Mouse (Mus musculus) natural killer cell, adult 2 months (primary cell): ENCODE data around the gene Kcnab1.

ENCODE experiments used
- DNase-seq, 2 experiments: peaks; one replicate each; pipeline ENCODE4 v3.0.0; 2022; ENCODE audit warnings: low spot score in 2 of 2

Kcnab1 gene

GRCm38 (mm10) chr3:65204356-65205075 is 95.3 kb downstream of the Kcnab1 start:
- no peak for DNase-seq

- DNase-seq, result no peak
Observed at GRCm38 (mm10) chr3:65205539-65206020, 96.4 kb downstream of the Kcnab1 start.

GRCm38 (mm10) chr3:65213725-65214124 is 104.5 kb downstream of the Kcnab1 start:
- DNase-seq, result no peak

- no peak for DNase-seq
Observed at GRCm38 (mm10) chr3:65214635-65215034, 105.5 kb downstream of the Kcnab1 start.

- DNase-seq, result no peak
Observed at GRCm38 (mm10) chr3:65217673-65218579, 108.7 kb downstream of the Kcnab1 start.

- DNase-seq, result no peak
Observed at GRCm38 (mm10) chr3:65220287-65220686, 111.1 kb downstream of the Kcnab1 start.

GRCm38 (mm10) chr3:65223635-65224034 is 114.5 kb downstream of the Kcnab1 start:
- no peak for DNase-seq

GRCm38 (mm10) chr3:65230978-65231377 is 121.8 kb downstream of the Kcnab1 start:
- DNase-seq, result no peak

GRCm38 (mm10) chr3:65231419-65232090 is 122.4 kb downstream of the Kcnab1 start:
- no peak for DNase-seq

GRCm38 (mm10) chr3:65249023-65249422 is 139.8 kb downstream of the Kcnab1 start:
- no peak for DNase-seq

GRCm38 (mm10) chr3:65260521-65260920 is 151.3 kb downstream of the Kcnab1 start:
- no peak for DNase-seq

GRCm38 (mm10) chr3:65262506-65263422 is 153.6 kb downstream of the Kcnab1 start:
- DNase-seq, result no peak

- DNase-seq, result no peak
Observed at GRCm38 (mm10) chr3:65273317-65273716, 164.1 kb downstream of the Kcnab1 start.

GRCm38 (mm10) chr3:65277777-65278176 is 168.6 kb downstream of the Kcnab1 start:
- no peak for DNase-seq

GRCm38 (mm10) chr3:65283366-65283765 is 174.2 kb downstream of the Kcnab1 start:
- no peak for DNase-seq

GRCm38 (mm10) chr3:65288994-65289393 is 179.8 kb downstream of the Kcnab1 start:
- DNase-seq, result no peak

GRCm38 (mm10) chr3:65296996-65297395 is 187.8 kb downstream of the Kcnab1 start:
- no peak for DNase-seq

- no peak for DNase-seq
Observed at GRCm38 (mm10) chr3:65299205-65299604, 190.0 kb downstream of the Kcnab1 start.

- no peak for DNase-seq
Observed at GRCm38 (mm10) chr3:65301531-65301930, 192.3 kb downstream of the Kcnab1 start.

GRCm38 (mm10) chr3:65302559-65302958 is 193.4 kb downstream of the Kcnab1 start:
- no peak for DNase-seq

GRCm38 (mm10) chr3:65315837-65316236 is 206.7 kb downstream of the Kcnab1 start:
- DNase-seq, result no peak
